Mouse (Mus musculus): Measurements from ENCODE around the gene Cct3. TPM values are rescaled to one million over a fixed set of nuclear protein-coding genes. Genes with fewer than 3 reads are reported as not detected.
"Not testable (repeated sequence)": the region's sequence is repeated elsewhere in the genome, so short reads cannot be mapped to it uniquely, and the experiment has no call there.

Cct3 gene
- polyA plus RNA-seq (2011; ENCODE audit: insufficient read length, low read depth, missing spikeins): 223 and 264 TPM in 2 replicates

DNA sequence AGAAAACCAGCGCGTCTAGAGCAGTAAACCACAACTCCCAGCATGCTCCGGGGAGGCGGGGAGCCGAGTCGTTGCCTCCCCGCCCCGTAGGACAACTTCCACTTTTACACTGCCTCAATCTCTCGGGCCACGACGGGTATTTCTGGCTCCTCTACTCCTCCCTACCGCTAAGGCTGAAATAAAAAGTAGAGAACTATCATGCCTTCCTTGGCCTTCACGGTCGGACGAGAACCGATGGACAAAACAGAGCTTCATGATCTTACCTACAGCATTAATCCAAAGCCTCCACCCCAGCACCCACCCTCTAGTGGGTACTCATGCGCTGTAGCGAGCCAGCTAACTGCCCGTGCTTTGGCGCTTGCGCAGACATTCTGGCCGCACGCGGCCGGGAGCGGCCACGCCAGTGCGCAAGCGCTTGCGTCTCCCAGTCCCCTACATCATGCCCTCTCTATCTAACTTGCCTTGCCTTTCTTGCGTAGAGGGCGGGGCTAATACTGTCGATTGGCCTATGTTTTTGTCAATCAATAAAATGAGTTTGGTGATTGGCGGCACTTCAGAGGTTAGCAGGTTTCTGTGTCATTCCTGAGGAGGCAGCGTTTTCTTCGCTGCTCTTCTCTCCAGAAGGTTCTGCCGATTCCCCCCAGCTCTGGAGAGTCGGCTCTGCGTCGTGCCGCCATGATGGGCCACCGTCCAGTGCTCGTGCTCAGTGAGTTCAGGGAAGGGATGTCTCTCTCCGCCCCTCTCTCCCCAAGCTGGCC lies at the start of gene Cct3, which contains the start of gene Tsacc:
Gene Cct3, plus strand, starts transcription at position 556 of the 758 bp plus-strand sequence.
Gene Tsacc, minus strand, starts transcription at position 439 of the 758 bp plus-strand sequence.
- no peaks in the 10 kb centered on the region for H3K4me1 ChIP-seq (ENCODE audit: control insufficient read depth, insufficient read depth, low read length)
- peak within 1 kb of the TSS; percentile 92 for H3K4me3 ChIP-seq (ENCODE audit: insufficient read depth, low read length)

DNA sequence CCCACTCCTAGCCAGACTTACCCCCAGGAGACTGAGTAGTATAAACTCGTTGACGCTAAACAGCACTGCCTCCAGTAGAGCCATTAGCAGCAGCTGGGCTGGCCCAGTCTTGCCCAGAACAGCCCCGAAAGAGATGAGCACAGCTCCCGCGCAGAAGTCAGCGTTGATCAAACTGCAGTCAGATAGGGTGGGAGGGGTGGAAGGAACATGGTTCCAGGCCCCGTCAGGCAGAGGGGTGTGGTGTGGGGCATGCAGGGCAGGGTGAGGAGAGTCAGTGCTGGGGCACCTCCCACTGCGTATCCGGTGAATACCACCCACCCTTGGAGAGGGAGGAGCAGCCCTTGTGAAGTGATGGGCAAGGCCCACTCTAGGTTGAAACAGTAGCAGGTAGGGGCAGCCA lies 49.2 kb upstream of the Cct3 start:
- TF ChIP-seq POLR2A (IDR thresholded peaks at IDR 0.05; ENCODE audit: low read depth, low read length): no peak
- no peak for TF ChIP-seq CTCF (IDR thresholded peaks at IDR 0.05; ENCODE audit: borderline replicate concordance, insufficient read depth, low read length)
- H3K4me1 ChIP-seq (ENCODE audit: control insufficient read depth, insufficient read depth, low read length): no peaks in the 10 kb centered on the region
- no peak overlapping the region for H3K4me3 ChIP-seq (ENCODE audit: insufficient read depth, low read length)
- no peak overlapping the region for H3K27ac ChIP-seq (ENCODE audit: insufficient read depth, low read length)

More for the DNA sequence above, at the start of gene Cct3, which contains the start of gene Tsacc:
- TF ChIP-seq POLR2A (IDR thresholded peaks at IDR 0.05; ENCODE audit: low read depth, low read length) (peak; percentile 91), CTCF (IDR thresholded peaks at IDR 0.05; ENCODE audit: borderline replicate concordance, insufficient read depth, low read length) (no peak)
- peak within 1 kb of the TSS; percentile 81 for H3K27ac ChIP-seq (ENCODE audit: insufficient read depth, low read length)

DNA sequence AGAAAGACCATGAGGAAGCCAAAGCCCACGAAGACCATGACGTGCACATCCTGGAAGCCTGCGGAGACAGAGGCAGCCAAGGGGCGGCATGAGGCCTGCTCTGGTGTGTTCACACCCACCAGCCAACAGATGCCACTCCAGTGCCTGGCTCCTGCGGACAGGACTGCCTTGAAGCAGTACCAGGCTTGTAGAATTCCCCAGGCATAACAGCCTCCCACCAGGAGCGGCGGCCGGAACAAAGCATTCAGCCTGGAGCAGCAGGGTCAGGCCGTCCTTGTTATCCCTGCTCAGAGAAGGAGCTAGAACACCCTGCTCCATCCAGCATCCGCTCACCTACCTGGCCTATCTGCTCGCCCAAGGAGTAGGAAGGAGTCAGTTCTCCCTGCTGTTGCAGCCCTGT lies 48.5 kb upstream of the Cct3 start:
- Histone ChIP-seq H3K4me1 (ENCODE audit: control insufficient read depth, insufficient read depth, low read length) (no peaks in the 10 kb centered on the region), H3K27ac (ENCODE audit: insufficient read depth, low read length) (no peak overlapping the region), H3K4me3 (ENCODE audit: insufficient read depth, low read length) (no peak overlapping the region)
- no peak for TF ChIP-seq CTCF (IDR thresholded peaks at IDR 0.05; ENCODE audit: borderline replicate concordance, insufficient read depth, low read length)
- no peak for TF ChIP-seq POLR2A (IDR thresholded peaks at IDR 0.05; ENCODE audit: low read depth, low read length)

DNA sequence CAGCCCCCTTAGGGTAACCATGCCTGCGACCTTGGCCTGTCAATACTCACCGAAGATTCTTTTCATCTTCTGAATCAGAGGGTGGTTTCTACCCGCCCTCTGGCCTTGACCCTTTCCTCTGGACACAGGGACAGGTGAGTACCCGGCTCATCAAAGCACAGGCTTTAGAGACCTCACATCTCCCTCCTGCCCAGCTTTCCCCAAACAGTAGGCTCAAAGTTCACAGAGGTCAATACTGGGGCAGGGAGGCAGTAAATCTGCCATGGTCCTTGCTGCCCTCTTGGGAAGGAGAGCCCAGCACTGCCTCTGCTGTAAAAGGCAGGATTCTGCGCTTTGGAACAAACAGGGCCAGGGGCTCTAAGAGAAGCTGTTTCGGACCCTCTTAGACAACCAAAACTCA lies 44.2 kb upstream of the Cct3 start:
- Histone ChIP-seq H3K4me1 (ENCODE audit: control insufficient read depth, insufficient read depth, low read length) (no peaks in the 10 kb centered on the region), H3K27ac (ENCODE audit: insufficient read depth, low read length) (no peak overlapping the region), H3K4me3 (ENCODE audit: insufficient read depth, low read length) (no peak overlapping the region)
- no peak for TF ChIP-seq CTCF (IDR thresholded peaks at IDR 0.05; ENCODE audit: borderline replicate concordance, insufficient read depth, low read length)
- TF ChIP-seq POLR2A (IDR thresholded peaks at IDR 0.05; ENCODE audit: low read depth, low read length): no peak

DNA sequence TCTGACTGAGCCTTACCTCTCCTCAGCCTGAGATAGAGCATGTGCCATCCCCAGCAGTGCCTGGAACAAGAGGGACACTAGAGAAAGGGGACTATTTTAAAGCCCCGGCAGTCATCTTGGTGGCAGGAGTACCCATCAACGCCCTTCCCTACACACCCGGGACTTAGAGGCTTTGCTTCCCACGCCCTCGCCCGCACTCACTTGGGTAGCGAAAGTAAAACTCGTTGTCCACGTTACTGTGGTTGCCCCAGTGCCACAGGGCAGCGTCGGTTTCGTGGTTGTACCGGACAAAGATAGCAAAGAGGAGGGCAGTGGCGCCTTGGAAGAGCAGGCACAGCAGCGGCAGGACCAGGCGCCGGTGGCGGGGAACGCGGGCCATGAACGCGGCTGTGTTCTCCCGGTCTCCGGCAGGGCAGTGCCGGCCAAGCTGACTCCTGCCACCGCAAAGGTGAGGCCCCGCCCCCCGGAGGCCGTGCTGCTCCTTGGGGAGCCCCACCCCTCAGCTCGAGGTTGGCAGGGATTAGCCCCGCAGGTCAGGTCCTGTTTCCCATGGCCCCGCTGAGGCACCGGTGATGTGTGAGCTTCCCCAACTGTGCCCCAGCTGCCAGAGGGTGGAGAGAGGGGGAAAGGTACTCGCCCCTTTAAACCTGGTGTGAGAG lies 42.5 kb upstream of the Cct3 start, which contains the start of gene Rhbg:
Gene Rhbg, minus strand, starts transcription at position 442 of the 659 bp plus-strand sequence.
- no peak for TF ChIP-seq CTCF (IDR thresholded peaks at IDR 0.05; ENCODE audit: borderline replicate concordance, insufficient read depth, low read length)
- no peak for TF ChIP-seq POLR2A (IDR thresholded peaks at IDR 0.05; ENCODE audit: low read depth, low read length)
- H3K4me1 ChIP-seq (ENCODE audit: control insufficient read depth, insufficient read depth, low read length): no peaks in the 10 kb centered on the region
- H3K4me3 ChIP-seq (ENCODE audit: insufficient read depth, low read length): 0 out of 2 replicates have a peak within 1 kb of the TSS, but pooled peaks have one; percentile 1
- H3K27ac ChIP-seq (ENCODE audit: insufficient read depth, low read length): no peak within 1 kb of the TSS

DNA sequence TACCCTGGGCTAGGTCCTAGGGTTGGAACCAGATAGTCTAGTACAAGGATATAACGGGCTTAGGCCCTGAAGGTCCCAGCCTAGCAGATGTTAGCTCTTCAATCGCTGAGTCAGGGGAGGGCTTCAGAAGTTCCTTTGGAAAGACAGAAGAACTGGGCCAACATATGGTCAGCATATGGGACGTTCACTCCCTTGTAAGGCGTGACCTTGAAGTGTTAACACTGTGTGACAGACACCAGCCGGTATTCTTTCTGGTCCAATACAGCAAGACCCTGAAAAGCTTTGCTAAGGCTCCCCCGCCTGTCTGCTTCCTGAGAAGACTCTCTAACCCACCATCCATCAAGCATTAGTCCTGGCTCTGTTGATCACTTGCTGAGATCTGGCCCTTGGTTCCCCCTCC lies 41.0 kb upstream of the Cct3 start:
- TF ChIP-seq POLR2A (IDR thresholded peaks at IDR 0.05; ENCODE audit: low read depth, low read length): no peak
- TF ChIP-seq CTCF (IDR thresholded peaks at IDR 0.05; ENCODE audit: borderline replicate concordance, insufficient read depth, low read length): no peak
- Histone ChIP-seq H3K4me3 (ENCODE audit: insufficient read depth, low read length) (no peak overlapping the region), H3K4me1 (ENCODE audit: control insufficient read depth, insufficient read depth, low read length) (no peaks in the 10 kb centered on the region), H3K27ac (ENCODE audit: insufficient read depth, low read length) (no peak overlapping the region)

DNA sequence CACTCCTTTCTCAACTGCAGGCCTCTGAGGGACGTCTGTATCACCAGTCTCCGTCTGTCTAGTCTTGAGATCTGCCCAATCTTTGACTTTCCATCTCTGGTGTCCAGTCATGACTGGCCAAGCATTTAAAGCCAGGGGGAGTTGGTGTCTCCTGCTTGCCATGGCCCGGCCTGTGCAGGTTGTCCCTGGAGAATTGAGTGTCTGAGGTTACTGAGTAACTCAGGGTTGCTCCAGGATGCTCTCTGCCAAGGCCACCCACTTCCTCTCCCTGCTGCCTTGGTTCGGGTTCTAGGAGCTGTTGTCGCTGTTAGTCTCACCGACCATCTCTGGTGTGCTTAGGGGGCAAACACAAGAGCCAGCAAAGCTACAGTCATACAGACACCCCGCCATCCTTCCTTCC lies 40.5 kb upstream of the Cct3 start:
- Histone ChIP-seq H3K4me1 (ENCODE audit: control insufficient read depth, insufficient read depth, low read length) (no peaks in the 10 kb centered on the region), H3K4me3 (ENCODE audit: insufficient read depth, low read length) (no peak overlapping the region), H3K27ac (ENCODE audit: insufficient read depth, low read length) (no peak overlapping the region)
- no peak for TF ChIP-seq CTCF (IDR thresholded peaks at IDR 0.05; ENCODE audit: borderline replicate concordance, insufficient read depth, low read length)

DNA sequence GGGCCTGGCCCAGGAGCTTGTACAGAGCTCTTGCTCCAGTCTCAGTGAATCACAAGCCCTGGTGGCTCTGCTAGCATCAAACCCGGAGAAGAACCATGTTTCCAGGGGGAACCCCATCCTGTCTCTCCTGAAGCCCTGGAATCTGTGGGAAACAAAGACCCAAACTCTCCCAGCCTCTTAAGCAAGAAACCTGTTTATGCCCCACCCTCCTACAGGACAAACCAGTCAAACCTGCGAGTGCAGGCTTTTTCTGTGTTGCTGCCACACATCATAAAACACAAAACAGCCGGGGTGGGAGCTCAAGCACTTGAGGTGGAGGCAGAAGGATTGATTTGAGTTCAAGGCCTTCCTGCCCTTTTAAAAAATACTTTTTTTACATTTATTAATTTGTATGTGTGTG lies 34.6 kb upstream of the Cct3 start:
- H3K4me1 ChIP-seq (ENCODE audit: control insufficient read depth, insufficient read depth, low read length): no peaks in the 10 kb centered on the region
- H3K4me3 ChIP-seq (ENCODE audit: insufficient read depth, low read length): no peak overlapping the region
- no peak for TF ChIP-seq CTCF (IDR thresholded peaks at IDR 0.05; ENCODE audit: borderline replicate concordance, insufficient read depth, low read length)
- TF ChIP-seq POLR2A (IDR thresholded peaks at IDR 0.05; ENCODE audit: low read depth, low read length): no peak
- H3K27ac ChIP-seq (ENCODE audit: insufficient read depth, low read length): no peak overlapping the region

DNA sequence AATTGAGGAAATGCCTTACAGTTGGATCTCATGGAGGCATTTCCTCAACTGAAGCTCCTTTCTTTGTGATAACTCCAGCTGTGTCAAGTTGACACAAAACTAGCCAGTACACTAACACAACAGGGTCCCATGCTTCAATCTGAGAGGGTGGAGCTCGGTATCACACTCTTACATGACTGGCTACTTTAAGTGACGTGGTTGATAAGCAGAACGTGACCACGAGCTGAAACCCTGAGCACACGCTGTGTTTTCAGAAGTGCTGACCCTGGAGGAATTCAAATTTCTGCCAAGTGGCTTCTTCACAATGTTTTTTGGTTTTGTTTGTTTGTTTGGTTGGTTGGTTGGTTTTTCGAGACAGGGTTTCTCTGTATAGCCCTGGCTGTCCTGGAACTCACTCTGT lies 28.9 kb upstream of the Cct3 start:
- H3K4me1 ChIP-seq (ENCODE audit: control insufficient read depth, insufficient read depth, low read length); H3K27ac ChIP-seq (ENCODE audit: insufficient read depth, low read length); H3K4me3 ChIP-seq (ENCODE audit: insufficient read depth, low read length): not testable (repeated sequence)

DNA sequence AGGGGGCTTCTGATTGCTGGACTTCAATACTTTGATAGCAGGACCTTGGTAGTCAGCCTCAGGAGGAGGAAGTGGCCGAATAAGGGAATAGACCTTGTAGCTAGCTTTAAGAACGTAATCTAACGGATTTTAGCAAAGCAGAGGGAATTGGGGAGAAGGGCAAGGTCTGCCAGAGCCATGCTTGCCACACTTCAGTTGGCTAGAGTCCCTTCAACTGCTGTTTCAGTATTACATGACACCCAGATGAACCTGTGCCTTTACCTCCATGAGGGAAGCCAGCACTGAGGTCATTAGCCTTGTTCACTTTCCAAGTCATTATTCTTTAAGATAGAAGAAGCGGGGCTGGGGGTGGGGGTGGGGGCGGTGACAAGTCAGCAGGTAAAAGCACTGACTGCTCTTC lies 27.9 kb upstream of the Cct3 start:
- Histone ChIP-seq H3K4me3 (ENCODE audit: insufficient read depth, low read length) (no peak overlapping the region), H3K4me1 (ENCODE audit: control insufficient read depth, insufficient read depth, low read length) (no peaks in the 10 kb centered on the region), H3K27ac (ENCODE audit: insufficient read depth, low read length) (no peak overlapping the region)
- no peak for TF ChIP-seq POLR2A (IDR thresholded peaks at IDR 0.05; ENCODE audit: low read depth, low read length)
- TF ChIP-seq CTCF (IDR thresholded peaks at IDR 0.05; ENCODE audit: borderline replicate concordance, insufficient read depth, low read length): no peak

DNA sequence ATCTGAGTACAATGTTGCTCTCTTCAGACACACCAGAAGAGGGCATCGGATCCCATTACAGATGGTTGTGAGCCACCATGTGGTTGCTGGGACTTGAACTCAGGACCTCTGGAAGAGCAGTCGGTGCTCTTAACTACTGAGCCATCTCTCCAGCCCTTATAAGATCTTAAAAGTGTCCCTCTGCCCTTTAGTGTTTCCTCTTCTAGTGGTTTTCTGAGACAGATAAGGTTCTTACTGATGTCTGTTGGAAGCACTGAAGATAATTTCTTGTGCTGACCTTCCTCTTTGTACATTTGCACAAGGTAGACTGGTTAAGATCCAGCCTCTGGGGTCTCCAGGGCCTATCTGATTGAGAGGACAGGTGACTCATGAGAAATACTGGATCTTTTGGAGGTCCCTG lies 25.6 kb upstream of the Cct3 start:
- not testable (repeated sequence) for H3K4me1 ChIP-seq (ENCODE audit: control insufficient read depth, insufficient read depth, low read length); H3K4me3 ChIP-seq (ENCODE audit: insufficient read depth, low read length); H3K27ac ChIP-seq (ENCODE audit: insufficient read depth, low read length)
